Mouse (Mus musculus) left cerebral cortex, adult 18-20 months (tissue): Measurements from ENCODE around the gene Npw. TPM values are rescaled to one million over a fixed set of nuclear protein-coding genes. Genes with fewer than 3 reads are reported as not detected.
"Not testable (repeated sequence)": the region's sequence is repeated elsewhere in the genome, so short reads cannot be mapped to it uniquely, and the experiment has no call there.

Experiments
- DNase-seq, 2 experiments: peaks; one replicate each; pipeline ENCODE4 v3.0.0; 2021 to 2022; ENCODE audit warnings: low spot score in 2 of 2, mixed read lengths in 1 of 2
- total RNA-seq, 2 experiments: library from RNA; stranded (reverse); gene quantifications; 2 replicates each; pipeline ENCODE4 v1.2.3; 2021

Gene Npw
- total RNA-seq, 2 experiments from 2014 or later, result 2.1 TPM

GRCm38 (mm10) chr17:24672141-24672540, 13.9 kb upstream of the Npw start:
- DNase-seq, result no peak

DNA sequence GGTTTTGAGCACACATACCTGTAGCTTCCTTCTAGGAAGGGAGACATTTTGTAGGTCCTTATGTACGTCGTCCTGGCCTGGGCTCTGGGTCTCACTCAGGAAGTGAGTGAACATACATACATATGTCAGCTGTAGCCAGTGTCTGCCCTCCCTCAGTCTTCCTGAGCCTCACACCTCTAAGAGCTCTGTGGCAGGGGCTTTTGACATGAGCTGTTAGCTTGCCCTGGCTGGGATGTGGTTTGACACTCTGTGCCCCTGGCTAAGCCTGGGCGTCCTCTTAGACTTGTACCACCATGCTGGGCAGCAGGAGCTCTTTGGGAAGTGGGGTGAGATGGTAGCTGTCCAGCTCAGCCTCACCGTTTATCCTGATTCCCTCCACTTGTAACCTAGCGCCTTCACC, 13.1 kb upstream of the Npw start:
- no peak for DNase-seq

DNA sequence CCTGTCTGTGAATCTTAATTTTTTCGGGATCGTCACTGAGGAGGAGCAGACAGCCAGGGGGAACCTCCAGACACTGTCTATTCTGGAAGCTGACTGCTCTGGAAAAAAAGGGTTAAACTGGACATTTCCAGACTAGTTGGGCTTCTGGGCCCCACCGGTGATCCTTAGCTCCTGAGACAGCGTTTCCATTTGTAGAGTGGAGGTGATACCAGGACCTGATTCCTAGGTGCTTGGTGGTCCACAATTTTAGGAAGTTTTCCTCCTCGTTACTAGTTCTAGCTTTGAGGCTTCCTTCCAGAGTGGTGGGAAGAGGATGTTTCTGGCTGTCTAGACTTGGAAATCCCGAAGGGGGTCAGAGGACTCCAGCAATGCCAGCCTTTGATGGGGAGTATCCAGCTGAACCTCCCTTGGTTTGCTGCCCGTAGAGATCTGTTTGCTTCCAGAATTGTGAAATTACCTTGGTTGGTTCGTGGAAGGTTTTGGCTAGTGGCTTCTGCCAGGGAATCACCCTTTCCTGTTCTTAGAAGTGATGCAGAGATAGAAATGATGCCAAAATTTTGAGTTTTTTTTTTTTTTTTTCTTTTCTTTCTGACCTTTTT, 12.1 kb upstream of the Npw start:
- no peak for DNase-seq

DNA sequence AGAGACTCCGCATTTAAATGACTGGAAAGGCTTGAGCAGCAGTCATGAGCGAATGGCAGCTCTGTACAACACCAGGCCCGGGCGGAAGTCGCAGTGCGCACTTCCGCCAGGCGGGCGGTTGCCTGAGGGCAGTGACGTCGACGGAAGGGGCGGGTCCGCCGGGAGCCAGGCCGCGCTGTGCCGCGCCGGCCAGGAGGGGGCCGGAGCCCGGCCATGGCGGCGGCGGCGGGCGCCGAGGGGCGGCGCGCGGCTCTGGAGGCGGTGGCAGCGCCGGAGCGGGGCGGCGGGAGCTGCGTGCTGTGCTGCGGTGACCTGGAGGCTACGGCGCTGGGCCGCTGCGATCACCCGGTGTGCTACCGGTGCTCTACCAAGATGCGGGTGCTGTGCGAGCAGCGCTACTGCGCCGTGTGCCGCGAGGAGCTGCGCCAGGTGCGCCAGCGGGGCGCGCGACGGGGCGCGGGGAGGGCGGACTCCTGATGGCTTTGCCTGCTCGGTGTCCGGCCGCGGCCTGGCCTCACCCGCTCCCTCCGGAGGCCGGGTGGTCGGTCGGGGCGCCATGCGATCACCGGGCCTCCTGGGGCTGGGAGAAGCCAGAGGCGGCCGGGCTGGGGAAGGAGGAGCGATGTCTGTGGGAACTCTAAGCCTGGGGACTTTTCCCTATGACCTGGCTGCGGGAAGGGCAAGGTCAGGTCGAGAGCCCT, 11.4 kb upstream of the Npw start, which contains the start of gene Zfp598:
Zfp598 (plus strand) TSS at position 143 of the 701 bp plus-strand sequence.
- DNase-seq, result peak; percentile 93 to 97

DNA sequence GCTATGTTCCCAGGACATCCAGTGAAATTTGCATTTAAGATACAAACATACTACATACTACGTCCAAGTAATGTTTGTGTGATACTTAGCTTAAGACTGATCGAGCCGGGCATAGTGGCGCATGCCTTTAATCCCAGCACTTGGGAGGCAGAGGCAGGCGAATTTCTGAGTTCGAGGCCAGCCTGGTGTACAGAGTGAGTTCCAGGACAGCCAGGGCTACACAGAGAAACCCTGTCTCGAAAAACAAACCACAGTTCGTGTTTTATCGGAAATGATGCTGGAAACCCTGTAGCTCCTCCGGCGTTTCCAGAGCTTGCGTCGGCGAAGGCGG, 10.9 kb upstream of the Npw start:
- DNase-seq, result not testable (repeated sequence)

DNA sequence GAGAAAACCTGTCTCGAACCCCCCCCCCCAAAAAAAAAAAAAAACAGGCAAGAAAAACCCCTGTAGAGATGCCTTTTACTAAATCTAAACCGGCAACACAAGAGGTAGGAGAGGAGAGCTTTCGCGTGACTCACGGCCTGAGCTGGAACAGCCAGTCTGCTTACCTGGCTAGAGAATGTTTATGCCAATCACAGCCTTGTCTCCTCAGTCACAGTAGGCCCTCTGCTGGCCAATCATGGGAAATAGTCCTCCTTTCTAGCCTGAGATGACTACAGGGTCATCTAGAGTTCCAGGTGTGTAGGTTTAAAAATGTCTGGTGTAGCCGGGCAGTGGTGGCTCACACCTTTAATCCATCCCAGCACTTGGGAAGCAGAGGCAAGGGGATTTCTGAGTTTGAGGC, 9.2 kb upstream of the Npw start:
- DNase-seq, result peak; percentile 41 to 57

DNA sequence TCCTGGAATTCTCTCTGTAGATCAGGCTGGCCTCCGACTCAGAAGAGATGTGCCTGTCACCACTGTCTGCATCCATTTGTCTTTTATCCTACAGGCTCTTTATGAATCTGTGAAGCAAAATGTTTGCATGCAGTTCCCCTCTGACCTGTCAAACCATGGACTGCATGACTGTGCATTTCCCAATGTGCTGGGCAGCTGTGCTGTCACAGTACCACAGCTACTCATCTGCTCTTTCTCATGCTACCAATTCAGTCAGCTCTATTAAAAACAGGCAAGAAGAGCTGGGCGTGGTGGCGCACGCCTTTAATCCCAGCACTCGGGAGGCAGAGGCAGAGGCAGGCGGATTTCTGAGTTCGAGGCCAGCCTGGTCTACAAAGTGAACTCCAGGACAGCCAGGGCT, 8.8 kb upstream of the Npw start:
- not testable (repeated sequence) for DNase-seq

DNA sequence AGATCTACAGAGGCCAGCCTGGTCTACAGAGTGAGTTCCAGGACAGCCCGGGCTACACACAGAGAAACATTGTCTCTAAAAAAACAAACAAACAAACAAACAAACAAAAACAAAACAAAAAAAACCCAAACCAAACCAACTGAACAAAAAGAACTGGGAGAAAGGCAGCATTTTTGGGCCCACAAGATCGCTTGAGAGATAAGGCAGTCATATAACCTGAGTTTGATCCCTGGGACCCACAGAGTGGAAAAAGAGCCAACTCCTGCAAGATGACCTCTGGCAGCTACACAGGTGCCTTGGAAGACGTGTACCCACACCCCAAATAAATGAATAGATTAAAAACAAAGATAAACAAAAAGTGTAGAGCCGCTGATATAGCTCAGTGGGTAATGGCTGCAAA, 3.3 kb downstream of the Npw start:
- no peak for DNase-seq

GRCm38 (mm10) chr17:24653967-24654710, 4.1 kb downstream of the Npw start:
- peak; percentile 66 to 67 for DNase-seq

GRCm38 (mm10) chr17:24651835-24652234, 6.4 kb downstream of the Npw start:
- DNase-seq, result no peak

DNA sequence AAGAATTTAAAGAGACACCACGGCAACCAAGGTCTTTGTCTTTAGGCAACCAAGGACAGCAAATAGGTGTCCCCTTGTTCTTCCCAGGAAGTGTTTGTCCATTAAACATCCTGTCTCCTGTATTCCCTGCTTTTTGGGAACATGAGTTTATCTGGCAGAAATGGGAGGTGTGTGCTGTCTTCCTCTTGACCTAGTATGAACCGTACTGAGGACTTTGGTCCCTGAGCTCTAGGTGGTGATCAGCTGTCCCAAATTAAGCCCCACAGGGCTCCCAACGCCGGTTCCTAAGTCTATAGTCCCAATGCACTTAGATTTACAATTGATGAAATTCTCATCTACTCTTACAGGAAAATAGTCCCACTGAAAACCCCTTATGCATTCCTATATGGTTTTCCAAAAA, 7.5 kb downstream of the Npw start:
- no peak for DNase-seq

GRCm38 (mm10) chr17:24650070-24650616, 8.1 kb downstream of the Npw start, which contains the start of gene Slc9a3r2:
TSS of gene Slc9a3r2 (minus strand) at chr17:24650327.
- peak; percentile 36 to 55 for DNase-seq

DNA sequence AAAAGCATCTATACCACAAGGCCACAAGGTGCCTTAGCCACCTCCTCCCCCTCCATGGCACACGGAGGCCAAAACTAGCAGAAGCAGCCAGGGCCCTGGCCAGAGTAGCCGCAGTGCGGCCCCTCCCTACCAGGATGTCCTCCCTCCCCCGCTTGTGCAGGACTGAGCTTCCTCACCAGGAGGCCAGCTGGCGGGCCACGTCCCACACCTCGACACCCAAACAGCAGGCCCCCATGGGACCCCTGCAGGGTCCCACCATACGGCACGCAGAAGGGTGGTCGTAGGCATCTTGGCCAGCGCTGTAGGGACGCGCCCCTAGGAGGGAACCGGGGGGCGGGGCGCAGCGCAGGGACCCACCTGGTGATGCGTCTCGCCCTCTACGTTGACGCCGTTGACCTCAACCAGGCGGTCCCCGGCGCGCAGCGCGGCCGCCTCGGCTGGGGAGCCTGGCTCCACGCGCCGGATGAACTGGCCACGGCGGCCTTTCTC, 8.6 kb downstream of the Npw start:
- DNase-seq, result no peak

DNA sequence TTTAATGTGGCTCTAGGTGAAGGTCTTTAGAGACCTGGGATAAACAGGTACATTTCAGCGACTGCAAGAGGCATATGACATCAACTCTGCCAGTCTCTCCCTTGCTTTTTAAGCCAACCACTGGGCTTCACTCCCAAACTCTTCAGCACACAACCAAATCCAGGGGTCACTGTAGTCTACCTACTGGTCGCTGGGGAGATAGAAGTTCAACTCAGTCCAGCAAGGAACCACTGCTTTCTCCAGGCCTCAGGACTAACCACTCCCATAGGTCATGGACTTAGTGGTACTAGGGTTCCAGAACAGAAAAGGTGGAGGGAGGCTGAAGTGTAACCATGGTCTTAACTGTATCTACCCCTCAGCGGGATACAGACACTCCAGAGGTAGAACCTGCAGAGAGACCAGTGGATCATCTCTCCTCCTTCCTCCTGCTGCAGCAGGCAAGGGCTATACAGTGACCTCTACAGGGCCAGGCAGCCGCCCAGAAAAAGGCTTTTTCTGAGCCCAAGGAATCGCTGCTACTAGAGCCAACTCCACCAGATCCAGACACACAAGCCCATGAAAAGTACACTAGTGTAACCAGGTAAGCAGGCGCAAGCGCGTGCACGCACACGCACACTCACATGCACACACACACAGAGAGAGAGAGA, 9.4 kb downstream of the Npw start:
- no peak for DNase-seq

GRCm38 (mm10) chr17:24647493-24647892, 10.8 kb downstream of the Npw start:
- DNase-seq, result no peak

GRCm38 (mm10) chr17:24646381-24646780, 11.9 kb downstream of the Npw start:
- DNase-seq, result no peak

GRCm38 (mm10) chr17:24645916-24646315, 12.3 kb downstream of the Npw start:
- DNase-seq, result no peak

DNA sequence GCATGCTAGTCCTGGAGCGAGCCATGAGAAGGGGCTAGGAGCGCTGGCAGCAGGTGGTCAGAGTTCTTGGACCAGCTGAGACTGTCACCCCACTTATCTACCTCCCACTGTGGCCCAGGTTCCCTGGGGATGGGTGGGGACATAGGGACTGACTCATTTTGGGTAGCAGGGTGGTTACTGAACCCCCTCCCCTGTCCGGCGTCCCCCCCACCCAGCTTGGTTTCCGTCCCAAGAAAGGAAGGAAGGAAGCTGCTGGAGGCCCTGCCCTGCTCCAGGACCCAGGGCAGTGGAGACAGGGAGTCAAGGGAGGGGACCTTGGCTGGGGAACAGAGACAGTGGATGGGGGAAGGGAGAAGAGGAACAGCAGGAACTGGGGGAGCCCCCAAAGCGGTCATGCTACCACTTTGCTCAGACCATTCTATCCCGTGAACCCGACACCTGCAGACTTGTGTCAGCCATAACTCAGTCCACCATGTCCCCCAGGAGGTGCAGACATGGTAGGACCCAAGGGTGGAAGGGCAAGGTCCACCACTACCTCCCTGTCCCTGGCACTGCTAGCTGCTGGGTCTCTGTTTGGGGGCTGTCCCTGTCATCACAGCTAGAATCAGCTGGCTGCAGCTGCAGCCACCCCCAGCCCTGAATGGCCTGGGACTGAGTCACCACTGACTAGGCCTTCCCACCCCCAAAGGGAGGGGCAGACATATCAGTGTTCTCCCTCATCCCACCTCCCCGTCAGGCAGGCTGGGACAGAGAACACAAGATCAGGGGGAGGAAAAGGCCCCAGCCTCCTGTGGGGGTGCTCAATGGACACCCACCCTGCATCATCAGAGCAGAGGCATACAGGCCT, 13.2 kb downstream of the Npw start:
- no peak for DNase-seq

DNA sequence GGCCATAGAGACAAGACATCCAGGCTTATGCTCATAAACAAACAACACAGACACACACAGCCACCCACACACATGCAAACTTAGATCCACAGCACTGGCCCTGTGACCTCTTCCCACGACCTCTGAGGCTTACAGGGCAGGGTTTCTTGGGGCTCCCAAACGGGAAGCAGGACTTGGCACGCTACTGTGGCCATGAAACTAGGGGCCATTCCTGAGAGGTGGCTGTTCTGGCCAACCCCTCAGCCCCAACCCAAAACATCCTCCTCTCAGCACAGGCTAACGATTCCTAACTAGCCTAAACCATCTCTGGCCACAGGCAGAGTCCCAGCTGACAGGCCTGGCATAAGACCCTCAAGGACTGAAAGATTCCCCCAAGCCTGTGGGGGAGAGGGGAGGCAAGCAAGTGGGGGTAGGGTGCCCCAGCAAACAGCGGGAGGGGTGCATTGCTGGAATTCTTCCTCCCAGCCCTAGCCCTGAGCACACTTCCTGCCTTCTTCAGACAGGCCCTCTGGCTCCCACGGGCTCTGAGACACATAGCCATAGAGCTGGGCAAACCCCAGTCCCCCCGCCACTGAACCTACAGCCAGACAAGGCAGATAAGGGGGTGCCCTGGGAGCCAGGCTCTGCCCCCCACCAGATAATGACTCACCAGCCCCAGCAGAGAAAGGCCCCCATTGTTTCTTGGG, 14.1 kb downstream of the Npw start:
- no peak for DNase-seq
